Mouse (Mus musculus): ENCODE data around the gene Bicral.

Bicral gene

DNA sequence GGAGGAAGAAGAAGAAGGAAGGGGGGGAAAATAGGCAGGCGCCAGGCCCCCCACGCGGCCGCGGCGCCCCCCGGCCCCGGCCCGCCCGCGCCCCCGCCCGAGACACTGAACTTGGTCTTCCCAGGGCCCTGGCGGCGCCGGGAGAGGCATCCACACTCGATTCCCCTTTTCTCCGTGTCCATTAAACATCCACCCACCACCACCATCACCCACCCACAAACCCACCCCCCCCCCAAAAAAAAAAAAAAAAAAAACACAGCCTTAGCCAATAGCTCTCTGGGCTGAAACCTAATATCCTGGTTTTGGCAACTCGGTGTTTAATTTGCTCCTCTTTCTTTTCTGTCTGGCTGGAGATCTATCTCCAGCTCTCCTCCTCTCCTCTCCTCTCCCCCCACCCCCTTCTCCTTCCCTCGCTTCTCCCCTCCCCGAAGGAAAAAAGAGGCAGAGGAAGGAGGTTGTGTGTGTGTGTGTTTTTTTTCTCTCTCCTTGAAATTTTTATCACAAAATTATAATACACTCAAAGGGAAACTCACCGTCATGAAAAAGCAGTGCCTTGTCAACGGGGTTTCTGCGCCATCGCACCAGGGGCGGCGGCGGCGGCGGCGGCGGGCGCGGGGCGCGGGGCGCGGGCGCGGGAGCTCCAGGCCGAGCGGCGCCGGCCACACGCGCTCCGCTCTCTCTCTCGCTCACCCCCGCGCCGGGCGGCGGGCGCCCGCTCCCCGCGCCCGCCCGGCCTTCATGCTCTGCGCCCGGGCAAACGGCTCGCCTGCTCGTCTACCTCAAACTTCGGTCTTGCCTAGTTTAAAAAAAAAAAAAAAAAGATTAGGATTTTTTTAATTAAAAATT, at the start of gene Bicral:
Bicral (minus strand) TSS at position 580 of the 846 bp plus-strand sequence.
- DNase-seq (ENCODE audit: extremely low spot score, low read depth, low spot score) = no peak

DNA sequence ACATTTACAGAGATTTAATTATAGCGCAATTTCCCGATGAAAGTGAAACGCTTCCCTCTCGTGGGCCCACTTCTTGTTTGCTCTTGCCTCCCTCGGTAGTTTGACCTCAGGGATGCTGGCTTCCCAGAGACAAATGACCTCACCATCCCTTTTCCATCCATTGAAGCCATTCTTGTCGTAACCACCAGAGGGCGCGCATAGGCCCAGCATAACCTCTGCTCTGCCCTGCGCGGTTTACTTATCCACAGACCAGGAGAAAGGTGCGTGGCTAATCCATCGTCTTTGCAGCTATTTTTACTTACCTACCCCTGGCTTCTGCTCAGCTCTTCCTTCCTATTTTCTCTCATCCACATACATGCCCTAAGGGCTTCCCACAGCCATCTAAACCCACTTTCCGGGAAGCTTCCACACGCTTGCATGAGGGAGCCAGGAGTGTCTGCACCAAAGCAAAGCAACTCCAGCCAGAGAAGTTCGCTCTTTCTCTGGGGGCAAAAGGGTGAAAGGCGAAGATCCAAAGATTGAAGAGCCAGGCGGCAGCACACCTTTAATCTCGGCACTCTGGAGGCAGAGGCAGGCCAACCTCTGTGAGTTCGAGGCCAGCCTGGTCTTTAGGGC, 45.7 kb upstream of the Bicral start:
- DNase-seq (ENCODE audit: extremely low spot score, low read depth, low spot score) = peak; percentile 57

DNA sequence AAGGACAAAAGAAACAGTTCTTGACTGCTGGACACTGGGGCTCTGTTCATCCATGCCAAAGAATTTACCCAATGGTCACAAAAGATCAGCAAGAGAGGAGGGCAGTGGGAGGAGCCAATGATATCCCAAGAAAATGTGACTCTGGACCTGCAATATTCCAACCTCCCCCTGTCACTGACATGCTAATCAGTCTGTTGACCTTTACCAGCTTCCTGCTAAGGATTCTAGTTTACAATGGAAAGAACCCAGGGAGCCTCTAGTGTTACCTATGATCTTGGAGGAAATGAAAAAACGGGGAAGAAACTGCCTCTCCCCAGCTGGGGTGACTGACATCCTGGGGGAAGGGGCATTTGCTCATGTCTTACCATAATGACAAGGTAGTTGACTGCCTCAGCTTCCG, 42.7 kb upstream of the Bicral start:
- DNase-seq (ENCODE audit: extremely low spot score, low read depth, low spot score) = no peak

DNA sequence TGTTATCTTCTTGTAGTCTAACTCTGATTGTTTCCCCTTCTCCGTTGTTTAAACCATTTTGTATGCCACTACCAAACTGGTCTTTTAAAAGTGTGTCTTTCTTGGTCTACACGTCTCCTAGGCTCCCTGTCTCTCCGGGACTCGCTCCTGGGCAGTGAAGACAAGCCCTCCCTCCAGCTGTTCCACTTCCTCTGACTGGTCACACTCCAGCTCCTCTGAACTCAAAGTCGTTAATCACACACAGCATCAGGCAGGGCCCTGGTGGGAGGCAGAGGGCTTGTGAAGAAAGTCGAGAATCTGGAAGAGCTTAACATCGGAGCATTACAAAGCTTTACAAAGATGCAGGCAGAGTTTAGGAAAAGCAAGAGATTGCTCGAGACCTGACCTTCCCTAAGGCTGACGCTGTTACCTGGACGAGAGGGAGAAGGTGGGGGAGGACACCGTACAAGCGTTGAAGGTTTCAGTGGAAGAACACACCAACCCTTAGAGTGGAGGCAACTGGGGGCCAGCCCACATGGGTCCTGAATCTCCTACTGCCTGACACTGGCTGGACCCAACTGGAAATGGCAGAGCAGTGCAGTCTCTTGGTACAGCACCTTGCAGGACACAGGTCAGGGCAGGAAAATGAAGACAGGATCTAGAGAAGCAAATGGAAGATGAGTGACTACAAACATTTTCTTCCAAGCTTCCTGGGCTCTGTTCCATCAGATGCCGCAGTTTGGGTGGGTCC, 39.1 kb upstream of the Bicral start:
- DNase-seq (ENCODE audit: extremely low spot score, low read depth, low spot score) = no peak

DNA sequence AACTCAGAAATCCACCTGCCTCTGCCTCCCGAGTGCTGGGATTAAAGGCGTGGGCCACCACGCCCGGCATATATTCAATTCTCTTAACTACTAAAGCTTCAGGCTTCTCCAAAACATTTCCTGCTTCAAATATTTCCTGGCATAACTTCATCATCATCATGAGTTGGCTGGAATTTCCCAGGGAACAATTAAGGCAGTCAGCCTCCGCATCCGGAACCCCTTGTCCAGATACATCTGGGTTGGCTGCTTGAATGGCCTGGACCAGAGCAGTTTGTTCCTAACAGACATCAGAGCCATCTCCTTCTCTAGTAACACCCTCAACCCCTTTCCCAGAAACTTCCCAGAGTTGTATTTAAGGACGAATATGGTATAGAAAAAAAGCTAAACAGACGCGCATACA, 37.1 kb upstream of the Bicral start:
- DNase-seq (ENCODE audit: extremely low spot score, low read depth, low spot score) = no peak

DNA sequence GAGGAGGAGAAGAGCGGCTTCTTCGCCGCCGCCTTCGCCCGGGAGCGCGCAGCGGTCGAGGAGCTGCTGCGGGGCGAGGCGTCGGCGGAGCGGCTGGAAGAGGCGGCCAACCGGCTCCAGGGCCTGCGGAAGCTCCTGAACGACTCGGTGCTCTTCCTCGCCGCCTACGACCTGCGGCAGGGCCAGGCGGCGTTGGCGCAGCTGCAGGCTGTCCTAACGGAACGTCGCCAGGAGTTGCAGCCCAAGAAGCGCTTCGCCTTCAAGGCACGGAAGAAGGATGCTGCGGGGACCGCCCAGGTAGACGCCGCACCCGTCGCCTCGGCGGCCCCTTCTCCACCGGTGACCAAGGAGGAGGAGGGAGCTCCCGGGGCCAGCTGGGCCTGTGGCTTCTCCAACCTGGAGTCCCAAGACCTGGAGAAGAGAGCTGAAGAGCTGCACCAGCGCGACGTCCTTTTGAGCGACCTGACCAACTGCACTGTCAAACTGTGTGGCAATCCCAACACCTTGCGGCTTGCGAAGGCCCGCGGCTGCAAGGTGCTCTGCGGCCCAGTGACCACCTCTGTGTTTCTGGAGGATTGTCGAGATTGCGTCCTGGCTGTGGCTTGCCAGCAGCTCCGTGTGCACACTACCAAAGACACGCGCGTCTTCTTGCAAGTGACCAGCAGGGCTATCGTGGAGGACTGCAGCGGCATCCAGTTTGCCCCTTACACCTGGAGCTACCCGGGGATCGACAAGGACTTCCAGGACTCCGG, 32.7 kb upstream of the Bicral start:
- no peak for DNase-seq (ENCODE audit: extremely low spot score, low read depth, low spot score)

DNA sequence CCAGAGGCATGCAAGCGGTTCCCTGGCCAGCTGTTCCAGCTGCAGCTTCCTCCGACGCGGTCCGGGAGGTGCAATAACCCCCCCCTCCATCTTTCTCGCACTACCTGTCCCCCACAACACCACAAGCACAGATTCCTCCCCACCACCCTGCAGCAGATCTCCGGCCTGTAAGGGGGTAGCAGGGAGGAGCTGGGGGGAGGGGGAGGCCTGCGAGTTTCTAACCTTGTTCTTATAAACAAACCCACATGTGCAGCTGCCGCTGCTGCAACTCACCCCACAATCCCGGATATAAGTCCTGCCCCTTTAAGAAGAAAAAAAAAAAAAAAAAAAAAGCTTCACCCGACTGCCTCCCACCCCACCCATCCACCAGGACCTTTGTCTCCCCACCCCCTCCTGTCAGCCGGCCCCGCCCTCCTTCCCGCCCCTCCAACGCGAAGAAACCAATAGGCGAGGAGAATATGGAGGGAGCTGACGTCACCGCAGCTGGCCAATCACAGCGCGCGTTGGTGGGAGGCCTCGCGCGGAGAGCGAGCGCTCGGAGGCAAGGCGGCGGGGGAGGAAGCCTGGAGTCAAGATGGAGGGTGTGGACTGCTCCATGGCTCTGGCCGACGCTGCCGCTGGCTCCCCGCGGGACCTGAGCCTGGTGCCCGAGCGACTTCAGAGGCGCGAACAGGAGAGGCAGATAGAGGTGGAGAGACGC, 32.0 kb upstream of the Bicral start, which contains the start of gene Tbcc:
Tbcc (plus strand) TSS at position 569 of the 700 bp plus-strand sequence.
- DNase-seq (ENCODE audit: extremely low spot score, low read depth, low spot score) = peak; percentile 88

DNA sequence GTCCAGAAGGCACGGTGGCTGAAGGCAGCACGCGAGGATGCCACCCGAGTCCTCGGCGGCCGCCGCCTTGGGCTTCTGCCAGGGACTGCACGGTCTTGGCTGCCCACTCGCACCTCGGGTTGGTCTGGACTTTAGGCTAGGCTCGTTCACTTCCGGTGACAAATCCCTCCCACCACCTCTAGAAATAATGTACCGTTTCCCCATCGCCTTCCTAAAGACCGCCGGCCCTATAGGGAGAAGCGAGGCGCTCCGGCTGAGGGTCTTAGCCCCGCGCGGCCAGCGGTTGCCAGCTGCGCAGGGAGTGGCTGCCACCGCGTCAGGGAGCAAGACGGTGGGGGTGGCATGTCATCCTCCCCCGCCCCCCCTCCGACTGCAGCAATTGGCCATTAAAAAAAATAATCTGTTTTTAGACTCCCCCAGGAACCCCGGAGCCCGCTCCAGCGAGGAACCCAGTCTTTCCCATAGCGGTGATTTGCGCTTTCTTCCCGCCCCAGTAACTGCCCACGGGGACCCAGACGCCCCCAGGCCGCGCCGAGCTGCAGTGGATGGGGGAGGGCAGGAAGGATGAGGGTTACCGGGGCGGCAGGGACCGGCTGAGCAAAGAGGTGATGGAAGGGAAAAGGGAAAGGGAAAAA, 31.3 kb upstream of the Bicral start:
- no peak for DNase-seq (ENCODE audit: extremely low spot score, low read depth, low spot score)

DNA sequence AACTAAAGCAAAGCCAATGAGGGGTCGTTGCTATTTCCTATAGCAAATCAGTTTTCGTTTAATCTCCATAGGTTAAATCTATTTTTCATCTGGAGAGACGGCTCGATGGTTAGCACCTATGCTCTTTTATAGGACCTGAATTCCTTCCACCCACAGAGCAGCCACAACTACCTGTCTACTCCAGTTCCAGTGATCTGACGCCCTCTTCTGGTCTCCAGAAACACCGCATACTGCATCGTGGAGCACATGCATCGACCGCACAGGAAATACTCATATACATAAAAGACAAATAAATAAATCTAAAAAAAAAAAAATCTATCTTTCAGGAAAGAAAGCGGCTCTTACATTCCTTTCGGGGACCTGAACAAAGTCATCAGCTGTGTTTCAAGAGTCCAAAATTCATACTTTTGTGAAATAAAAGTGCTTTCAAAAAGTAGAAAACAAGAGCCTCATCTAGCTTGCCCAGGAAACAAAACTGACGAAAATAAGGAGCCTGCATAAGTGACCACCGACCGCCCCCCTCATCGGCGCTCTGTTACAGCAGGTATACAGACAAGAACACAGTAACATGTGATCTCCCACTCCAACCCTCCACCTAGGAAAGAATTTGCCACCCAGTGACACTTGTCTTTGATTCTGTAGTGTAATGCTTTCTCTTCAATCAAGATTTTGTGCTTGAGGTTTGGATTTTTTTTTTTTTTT, 30.4 kb upstream of the Bicral start:
- peak; percentile 47 for DNase-seq (ENCODE audit: extremely low spot score, low read depth, low spot score)

DNA sequence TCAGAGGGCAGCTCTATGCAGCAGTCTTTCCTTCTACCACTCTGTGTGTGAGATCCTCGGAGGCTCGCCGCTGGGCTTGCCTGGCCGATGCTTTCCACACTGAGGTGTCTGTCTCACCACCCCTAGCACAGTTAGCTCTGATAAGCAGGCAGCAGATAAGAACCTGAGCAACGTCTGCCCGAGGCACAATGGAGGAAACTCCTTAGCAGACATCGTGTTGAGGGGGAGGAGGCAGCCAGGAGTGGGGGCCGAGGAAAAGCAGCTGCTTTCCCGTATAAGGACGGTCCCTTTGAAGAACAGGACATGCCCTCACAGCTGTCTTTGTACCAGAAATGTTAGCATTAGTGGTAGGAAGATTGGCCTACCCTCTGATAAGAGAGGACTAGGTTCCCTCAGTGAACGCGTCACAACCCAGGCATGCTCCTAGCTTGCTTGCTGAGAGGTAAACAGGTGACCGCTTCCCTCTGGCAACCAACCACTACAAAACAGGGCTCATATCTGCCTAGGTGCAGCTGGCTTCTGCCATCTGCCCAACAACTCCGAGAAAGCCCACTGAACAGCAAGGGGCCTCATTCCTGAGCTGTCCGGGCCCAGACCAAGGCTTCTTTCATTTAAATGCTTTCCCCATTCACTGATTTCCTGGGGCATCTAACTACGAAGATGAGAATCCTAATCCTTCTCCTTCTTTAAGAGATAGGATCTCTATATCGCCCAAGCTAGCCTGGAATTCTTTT, 27.8 kb upstream of the Bicral start:
- DNase-seq (ENCODE audit: extremely low spot score, low read depth, low spot score) = no peak

DNA sequence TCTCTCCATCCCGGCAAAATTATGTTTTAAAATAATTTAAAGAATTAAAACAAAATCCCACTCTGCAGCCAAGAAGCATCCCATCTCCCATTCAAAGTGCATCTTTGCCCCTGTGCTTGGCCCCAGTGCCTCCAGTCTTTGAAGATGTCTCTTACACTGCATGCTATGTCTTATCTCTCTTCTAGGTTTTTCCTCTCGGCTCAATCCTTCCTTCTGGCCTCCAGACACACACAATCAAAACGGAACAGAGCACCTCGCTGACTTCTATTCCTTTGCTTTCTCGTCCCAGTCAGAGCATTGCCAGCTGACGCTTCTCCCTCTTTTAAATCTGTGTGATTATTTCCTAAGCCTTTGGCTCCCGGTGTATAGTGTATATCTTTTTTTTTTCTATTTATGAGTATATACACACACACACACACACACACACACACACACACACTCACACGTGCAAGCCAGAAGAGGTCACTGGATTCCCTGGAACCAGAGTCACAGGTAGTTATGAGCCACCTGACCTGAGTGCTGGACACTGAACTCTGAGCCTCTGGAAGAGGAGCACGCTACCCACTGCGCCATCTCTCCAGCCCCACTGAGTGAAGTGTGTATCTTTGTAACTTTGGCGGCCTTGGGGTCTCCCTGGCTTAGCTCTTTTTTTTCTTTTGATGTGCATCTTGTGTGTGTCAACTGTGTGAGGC, 27.1 kb upstream of the Bicral start:
- no peak for DNase-seq (ENCODE audit: extremely low spot score, low read depth, low spot score)

DNA sequence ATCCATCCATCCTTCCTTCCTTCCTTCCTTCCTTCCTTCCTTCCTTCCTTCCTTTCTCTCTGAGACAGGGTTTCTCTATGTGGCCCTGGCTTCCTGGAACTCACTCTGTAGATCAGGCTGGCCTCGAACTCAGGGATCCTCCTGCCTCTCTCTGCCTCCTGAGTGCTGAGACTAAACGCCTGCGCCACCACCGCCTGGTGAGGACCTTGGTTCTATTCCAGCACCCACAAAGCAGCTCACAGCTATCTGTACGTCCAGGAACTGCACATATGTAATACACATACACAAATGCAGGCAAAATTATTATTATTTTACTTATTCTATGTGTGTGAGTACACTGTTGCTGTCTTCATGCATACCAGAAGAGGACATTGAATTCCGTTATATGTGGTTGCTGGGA, 26.5 kb upstream of the Bicral start:
- no peak for DNase-seq (ENCODE audit: extremely low spot score, low read depth, low spot score)

DNA sequence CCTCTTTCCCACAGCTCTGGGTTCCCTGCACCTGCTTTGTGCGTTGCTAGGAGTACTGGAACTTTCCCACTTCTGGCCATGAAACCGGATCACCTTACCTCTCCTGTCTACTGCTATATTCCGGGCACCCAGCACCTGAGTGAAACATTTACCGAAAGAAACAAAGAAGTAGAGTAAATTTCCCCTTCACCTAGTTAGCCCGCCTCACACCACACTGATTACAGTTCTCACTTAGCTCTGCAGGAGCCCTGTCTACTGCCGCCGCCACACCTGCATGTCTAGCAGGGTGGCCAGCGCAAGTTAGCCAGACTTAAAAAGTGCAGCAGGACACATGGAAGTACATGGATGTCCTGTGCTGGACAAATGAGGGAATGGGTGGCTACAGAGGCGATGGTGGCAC, 24.8 kb upstream of the Bicral start:
- DNase-seq (ENCODE audit: extremely low spot score, low read depth, low spot score) = no peak

DNA sequence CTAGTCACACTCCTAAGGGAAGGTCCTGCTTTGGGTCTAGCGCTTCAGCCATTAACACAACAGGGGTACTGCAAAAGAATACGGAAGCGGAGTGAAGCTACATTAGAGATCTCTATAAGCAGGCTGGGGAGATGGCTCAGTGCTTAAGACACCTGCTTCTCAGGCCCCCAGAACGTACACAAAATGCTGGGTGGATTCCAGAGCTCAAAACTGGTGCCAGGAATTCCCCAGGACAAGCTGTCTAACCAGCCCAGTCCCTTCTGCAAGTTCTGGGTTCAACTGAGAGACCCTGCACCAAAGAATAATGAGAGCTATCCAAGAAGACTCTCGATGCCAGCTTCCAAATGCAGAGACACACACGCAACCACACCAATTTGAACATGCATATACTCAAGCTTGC, 23.4 kb upstream of the Bicral start:
- no peak for DNase-seq (ENCODE audit: extremely low spot score, low read depth, low spot score)

DNA sequence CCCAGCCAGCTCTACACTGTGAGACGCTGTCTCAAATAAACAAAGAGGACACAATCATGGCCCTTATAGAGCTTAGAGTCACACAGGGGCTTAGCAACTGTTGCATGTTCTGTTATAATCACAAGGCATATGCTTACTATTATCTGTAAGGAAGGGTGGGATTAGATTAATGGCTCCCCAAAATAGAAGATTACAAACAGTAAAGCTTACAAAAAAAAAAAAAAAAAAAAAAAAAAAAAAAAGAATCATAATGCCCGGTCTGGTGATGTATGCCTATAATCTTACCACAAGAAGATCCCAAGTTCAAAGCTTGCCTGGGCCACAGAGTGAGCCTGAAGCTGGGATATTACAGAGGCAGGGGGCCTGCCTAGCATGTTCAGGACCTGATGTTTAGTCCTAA, 22.0 kb upstream of the Bicral start:
- no peak for DNase-seq (ENCODE audit: extremely low spot score, low read depth, low spot score)

DNA sequence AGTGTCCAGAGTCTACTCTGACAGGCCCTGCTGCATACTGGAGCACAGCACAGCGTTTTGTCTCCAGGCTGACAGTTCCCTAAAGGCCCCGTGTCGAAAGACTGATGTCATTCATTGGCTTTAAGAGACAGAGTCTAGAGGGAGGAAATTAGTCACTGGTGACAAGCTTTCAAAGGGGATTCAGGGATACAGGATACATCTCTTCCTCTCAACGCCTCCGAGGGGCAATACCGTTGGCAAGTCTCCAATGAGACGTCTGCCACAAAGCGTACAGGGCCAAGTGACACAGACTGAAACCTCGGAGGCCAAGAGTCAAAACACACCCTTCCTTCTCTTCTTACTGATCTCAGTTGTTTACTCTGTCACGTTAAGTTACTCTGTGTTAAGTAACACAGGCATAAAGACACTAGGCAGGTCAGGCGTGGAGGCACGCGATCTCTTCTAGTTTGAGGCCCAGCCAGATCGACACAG, 21.6 kb upstream of the Bicral start:
- DNase-seq (ENCODE audit: extremely low spot score, low read depth, low spot score) = no peak

DNA sequence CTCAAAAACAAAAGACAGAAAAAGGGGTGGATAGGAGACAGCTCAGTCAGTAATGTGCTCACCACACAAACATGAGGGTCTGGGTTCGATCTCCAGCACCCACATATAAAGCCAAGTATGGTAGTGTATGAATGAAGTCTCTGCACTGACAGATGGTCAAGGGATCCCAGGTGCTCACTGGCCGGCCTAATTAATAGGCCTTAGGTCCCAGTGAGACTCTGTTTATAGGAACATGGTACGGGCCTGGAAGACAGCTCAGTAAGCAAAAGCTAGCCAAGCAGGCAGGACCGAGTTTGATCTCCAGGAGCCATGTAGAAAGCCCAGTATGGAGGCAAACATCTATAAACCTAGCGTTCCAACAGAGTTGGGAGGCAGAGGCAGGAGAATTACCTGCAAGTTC, 18.8 kb upstream of the Bicral start:
- no peak for DNase-seq (ENCODE audit: extremely low spot score, low read depth, low spot score)

DNA sequence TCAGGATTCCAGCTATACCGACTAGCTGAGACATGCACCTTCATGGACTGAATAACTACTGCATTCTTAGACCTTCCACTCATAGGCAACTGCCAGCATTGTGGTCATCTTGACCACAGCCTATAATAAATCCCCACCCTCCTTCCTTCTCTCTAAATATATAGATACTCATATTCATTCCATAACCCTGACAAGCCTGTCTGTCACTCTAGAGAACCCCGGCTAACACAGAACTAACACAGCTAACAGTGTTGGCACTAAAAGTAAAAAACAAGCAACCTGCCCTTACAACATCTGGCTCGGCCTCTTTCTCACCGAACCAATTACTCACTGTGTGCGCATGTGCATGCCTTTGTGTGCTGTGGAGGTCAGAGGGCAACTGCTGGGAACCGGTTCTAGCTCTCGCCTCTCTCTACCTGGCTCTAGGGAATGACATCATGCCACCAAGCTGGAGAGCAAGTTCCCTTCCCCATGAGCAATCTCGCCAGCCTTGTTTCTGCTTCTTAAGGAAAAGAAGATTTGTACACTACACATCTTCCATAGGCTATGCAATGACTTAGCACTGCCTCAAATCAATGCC, 18.2 kb upstream of the Bicral start:
- no peak for DNase-seq (ENCODE audit: extremely low spot score, low read depth, low spot score)
